Mouse (Mus musculus): Measurements from ENCODE around the gene Pld2.
"Not testable (repeated sequence)": the region's sequence is repeated elsewhere in the genome, so short reads cannot be mapped to it uniquely, and the experiment has no call there.

The Pld2 gene

GRCm38 (mm10) chr11:70526211-70526610 is 13.7 kb upstream of the Pld2 start:
- no peak for DNase-seq

DNA sequence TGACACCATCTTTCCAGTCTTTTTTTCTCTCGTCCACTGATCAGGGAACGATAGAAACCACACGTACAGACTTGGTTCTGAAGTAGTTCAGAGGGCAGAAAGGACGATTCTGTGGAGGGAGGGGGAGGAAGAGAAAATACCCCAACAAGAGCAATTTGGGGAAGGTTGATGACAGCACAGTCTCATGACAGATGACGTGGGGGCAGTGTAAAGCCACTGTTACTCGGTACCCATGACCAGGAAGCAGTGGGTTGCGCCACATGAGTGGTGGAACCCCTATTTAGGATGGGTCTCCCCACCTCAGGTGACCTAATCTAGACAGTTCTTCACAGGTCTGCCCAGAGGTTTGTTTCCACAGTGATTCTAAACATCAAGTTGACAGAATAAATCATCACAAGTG is 11.3 kb upstream of the Pld2 start:
- no peak for DNase-seq

- not testable (repeated sequence) for DNase-seq
Measured at GRCm38 (mm10) chr11:70531065-70531464, 8.8 kb upstream of the Pld2 start.

DNA sequence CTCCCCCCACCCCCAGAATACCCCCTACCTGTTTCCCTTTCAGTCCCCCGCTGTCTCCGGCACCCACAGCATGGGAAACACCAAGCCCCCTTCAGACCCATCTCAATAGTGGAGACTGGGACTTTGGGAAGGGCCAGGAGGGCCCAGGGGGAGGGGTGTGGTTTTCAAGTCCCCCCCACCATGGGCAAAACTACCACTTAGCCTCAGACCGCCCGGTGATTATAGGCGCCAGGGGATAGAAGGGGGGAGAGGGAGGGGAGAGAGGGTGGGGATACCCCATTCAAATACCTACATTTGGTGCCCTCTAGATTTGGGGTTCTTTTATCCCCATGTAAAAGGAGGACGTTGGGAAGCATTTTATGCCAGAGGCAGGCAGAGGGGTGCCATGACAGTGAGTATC is 7.0 kb upstream of the Pld2 start, which contains the start of gene Gm40193:
Gene Gm40193 (minus strand): TSS at position 101 of the 400 bp plus-strand sequence.
- DNase-seq: no peak

- no peak for DNase-seq
Measured at GRCm38 (mm10) chr11:70539423-70539822, 441 bp upstream of the Pld2 start.

GRCm38 (mm10) chr11:70540928-70541327 is 1.1 kb downstream of the Pld2 start:
- no peak for DNase-seq

DNA sequence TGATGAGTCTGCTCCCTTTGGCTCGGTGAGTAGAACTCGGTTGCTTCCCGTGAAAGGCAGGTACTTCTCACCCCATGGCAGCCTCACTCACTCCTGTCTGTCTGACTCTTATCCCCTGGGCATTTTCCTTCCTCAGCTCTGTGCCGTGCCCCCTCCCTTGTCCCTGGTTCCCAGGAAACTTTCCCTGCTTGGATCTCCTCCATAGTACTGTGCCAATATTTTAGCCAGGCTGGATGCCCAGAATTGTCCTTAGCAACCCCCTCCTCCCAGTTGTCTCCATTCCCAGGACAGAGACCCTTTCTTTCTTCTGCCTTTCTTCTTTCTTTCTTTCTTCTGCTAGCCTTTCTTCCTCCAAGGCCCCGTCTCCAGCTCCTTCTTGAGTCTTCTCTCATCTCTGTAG is 1.6 kb downstream of the Pld2 start:
- DNase-seq: no peak

- no peak for DNase-seq
Measured at GRCm38 (mm10) chr11:70544496-70544895, 4.6 kb downstream of the Pld2 start.

DNA sequence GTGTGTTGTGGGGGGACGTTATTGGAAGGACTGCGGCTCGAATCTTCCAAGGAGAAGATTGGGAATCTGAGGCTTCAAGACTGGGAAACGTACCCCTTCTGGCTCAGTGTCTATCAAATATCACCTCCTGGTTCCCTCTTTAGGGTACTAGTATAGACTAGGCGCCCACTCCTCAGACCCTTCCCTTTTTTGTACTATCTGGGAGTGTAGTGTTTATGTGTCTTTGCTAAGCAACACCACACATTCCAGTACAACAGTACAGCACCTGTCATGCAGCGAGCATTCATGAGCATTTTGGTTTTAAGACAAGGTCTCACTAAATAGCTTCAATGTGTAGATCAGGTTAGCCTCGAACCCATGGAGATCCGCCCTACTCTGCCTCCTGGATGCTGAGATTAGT is 11.7 kb downstream of the Pld2 start:
- DNase-seq: no peak

DNA sequence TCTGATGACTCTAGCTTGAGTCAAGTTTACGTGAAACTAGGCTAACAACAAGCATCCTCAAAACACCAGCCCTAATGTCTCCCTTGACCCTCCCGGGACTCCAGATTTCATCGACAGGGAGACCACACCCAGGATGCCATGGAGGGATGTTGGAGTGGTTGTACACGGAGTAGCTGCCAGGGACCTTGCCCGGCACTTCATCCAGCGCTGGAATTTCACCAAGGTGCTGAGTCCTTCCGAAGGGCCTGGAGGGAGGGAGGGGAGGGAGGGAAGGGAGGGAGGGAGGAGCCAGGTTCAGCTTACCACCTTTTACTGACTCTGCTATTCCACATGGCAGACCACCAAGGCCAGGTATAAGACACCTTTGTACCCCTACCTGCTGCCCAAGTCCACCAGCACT is 14.1 kb downstream of the Pld2 start:
- DNase-seq: no peak

GRCm38 (mm10) chr11:70557545-70557944 is 17.7 kb downstream of the Pld2 start:
- no peak for DNase-seq

DNA sequence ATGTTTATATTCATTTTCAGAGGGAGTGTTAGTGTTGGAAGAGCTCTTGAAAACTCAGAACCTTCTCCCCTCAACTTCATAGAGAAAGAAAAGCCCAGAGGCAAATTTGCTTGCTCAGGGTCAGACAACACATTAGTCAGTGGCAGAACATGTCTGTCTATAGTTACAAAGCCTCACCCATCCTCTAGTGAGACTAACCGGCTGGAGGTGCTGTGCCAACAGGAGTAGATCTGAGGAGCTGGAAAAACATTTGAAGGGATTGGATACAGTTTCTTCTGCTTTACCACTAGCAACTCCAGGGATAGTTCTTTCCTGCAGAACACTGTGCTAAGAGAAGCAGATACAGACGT is 22.0 kb downstream of the Pld2 start:
- DNase-seq: no peak

GRCm38 (mm10) chr11:70562287-70562994 is 22.6 kb downstream of the Pld2 start, which contains the start of gene Mink1:
TSS of gene Mink1 (plus strand) at chr11:70562881.
- peak; percentile 84 for DNase-seq

- no peak for DNase-seq
Measured at GRCm38 (mm10) chr11:70562995-70563469, 23.2 kb downstream of the Pld2 start.

GRCm38 (mm10) chr11:70563470-70564275 is 23.8 kb downstream of the Pld2 start:
- peak; percentile 46 for DNase-seq

- no peak for DNase-seq
Measured at GRCm38 (mm10) chr11:70564276-70564873, 24.5 kb downstream of the Pld2 start.

GRCm38 (mm10) chr11:70566586-70566985 is 26.7 kb downstream of the Pld2 start:
- DNase-seq: no peak

DNA sequence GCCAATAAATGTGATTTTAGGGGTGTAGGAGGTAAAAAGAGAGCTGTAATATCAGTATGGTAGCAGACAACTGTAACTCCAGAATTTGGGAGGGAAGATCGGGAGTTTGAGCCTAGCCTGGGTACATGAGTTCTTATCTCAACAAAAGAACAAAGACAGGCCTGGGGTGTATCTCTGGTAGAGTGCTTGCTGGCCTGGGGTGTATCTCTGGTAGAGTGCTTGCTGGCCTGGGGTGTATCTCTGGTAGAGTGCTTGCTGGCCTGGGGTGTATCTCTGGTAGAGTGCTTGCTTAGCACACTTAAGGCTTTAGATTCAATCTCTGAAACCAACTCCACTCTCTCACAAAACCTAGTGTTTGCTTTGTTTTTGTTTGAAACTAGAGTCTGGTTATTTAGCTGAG is 30.8 kb downstream of the Pld2 start:
- DNase-seq: not testable (repeated sequence)

- DNase-seq: no peak
Measured at GRCm38 (mm10) chr11:70571641-70572040, 31.8 kb downstream of the Pld2 start.

DNA sequence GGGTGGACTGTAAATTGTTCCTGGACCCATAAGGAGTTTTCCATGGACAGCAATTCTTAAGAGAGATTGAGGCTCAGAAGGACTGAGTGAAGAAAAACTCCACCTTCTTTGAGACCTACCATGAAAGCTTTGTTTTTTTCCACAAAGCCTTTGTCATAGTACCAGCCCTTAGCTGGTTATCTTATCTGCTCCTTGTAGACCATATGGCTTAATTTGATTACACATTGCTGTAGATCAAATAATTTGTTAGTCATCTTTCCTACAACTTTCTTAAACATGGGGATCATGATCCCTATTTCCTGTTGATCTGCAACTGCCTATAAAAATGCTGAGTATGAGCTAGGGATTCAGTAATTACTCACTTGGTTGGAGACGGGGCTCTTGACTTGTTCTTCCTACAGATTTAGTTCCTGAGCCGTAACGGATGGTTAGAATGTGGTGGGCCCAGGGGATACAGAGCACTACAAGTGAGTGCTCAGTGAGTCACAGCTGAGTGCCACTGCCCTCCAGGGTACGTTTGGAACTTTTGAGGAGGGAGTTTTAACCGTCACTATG is 32.6 kb downstream of the Pld2 start:
- no peak for DNase-seq

GRCm38 (mm10) chr11:70573872-70574271 is 34.0 kb downstream of the Pld2 start:
- no peak for DNase-seq

GRCm38 (mm10) chr11:70577201-70577600 is 37.3 kb downstream of the Pld2 start:
- no peak for DNase-seq

GRCm38 (mm10) chr11:70578962-70579361 is 39.1 kb downstream of the Pld2 start:
- DNase-seq: no peak
